In the genomic region with DNA sequence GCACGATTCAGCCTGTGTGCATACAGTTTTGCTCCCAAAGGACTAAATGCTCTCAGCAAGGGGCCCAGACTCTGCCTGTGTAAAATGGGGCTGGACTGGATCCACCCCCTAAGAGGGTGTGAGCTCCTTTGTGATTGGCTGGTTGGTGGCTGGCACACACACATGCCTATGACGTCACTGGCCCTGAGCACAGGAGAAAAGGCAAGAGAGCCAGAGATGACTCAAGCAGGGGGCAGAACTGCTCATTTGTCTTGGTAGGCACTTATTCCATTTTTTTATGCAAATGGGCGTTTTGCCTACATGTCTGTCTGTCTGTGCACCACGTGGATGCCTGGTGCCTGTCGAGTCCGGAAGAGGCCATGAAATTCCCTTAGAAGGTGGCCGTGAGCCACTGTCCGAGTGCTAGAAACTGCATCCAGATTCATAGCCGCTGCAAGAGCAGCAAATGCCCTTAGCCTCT, we compare ENCODE assay signal across 8 mouse cellular contexts. TPM values are rescaled to one million over a fixed set of nuclear protein-coding genes. Genes with fewer than 3 reads are reported as not detected.
DNase-seq lines count a peak whose midpoint lies in the region; ATAC-seq and TF ChIP-seq lines count a peak whose summit lies in the region.

No protein-coding gene starts in this region.

- WGBS in forebrain, embryonic 11.5 days, result 39% methylated on average over 9 of the region's 9 CpGs
- WGBS in lung, embryonic 15.5 days, result 16% methylated on average over 9 of the region's 9 CpGs
- WGBS in olfactory bulb, adult 2 months, result 9% methylated on average over 9 of the region's 9 CpGs

- H3K27ac ChIP-seq in MEL (ENCODE audit: control insufficient read depth, low read depth, low read length), result peak overlapping the region; percentile 61
- H3K27ac ChIP-seq in brown adipose tissue, adult 24 weeks (replicated peaks; ENCODE audit: low read depth, low read length), result no peak overlapping the region
- no peak overlapping the region for H3K27ac ChIP-seq in forebrain, embryonic 11.5 days (ENCODE audit: low read depth, low read length)
- no peak overlapping the region for H3K27ac ChIP-seq in lung, embryonic 15.5 days
- H3K27ac ChIP-seq in olfactory bulb, adult 2 months (ENCODE audit: insufficient read depth, low read depth, low read length), result peak overlapping the region; percentile 21; the same call in 1 of the 2 replicates

- no peaks in the 10 kb centered on the region for H3K27me3 ChIP-seq in MEL (ENCODE audit: control insufficient read depth in 1 of 2, insufficient read depth in 2 of 2, low read length in 2 of 2)
- no peaks in the 10 kb centered on the region for H3K27me3 ChIP-seq in forebrain, embryonic 11.5 days (ENCODE audit: control insufficient read depth, insufficient read depth, low read length)
- H3K27me3 ChIP-seq in lung, embryonic 15.5 days, result no peaks in the 10 kb centered on the region; the same call in 1 of the 2 replicates

- no peak for TF ChIP-seq CTCF in MEL (IDR thresholded peaks at IDR 0.05 in 2 of 3, conservative IDR thresholded peaks at IDR 0.05 in 1 of 3; ENCODE audit: control insufficient read depth in 1 of 3, insufficient read depth in 1 of 3, low read depth in 2 of 3, low read length in 3 of 3, poor library complexity in 1 of 3, severe bottlenecking in 1 of 3)
- TF ChIP-seq CTCF in olfactory bulb, adult 2 months (IDR thresholded peaks at IDR 0.05; ENCODE audit: insufficient read depth, low read depth, low read length), result no peak

- DNase-seq in MEL (ENCODE audit: low read depth, low spot score), result peak; percentile 98
- peak; percentile 77 for DNase-seq in forebrain, embryonic 11.5 days (ENCODE audit: low spot score)
- peak; percentile 67 for DNase-seq in layer of hippocampus, adult 9-11 months

- H3K9me3 ChIP-seq in MEL (replicated peaks; ENCODE audit: insufficient read depth, low read length), result no peaks in the 10 kb centered on the region
- H3K9me3 ChIP-seq in forebrain, embryonic 11.5 days (ENCODE audit: control insufficient read depth, low read length), result no peaks in the 10 kb centered on the region
- H3K9me3 ChIP-seq in lung, embryonic 15.5 days, result no peaks in the 10 kb centered on the region

- TF ChIP-seq RAD21 in MEL (IDR thresholded peaks at IDR 0.05; ENCODE audit: low read depth, low read length), result no peak

- H3K79me2 ChIP-seq in MEL (ENCODE audit: control insufficient read depth, insufficient read depth, low read length, poor library complexity), result no peaks in the 10 kb centered on the region

- peaks cover 2 to 10% of the 10 kb centered on the region in 2 experiments; a peak in 2 of 4 replicates for H3K4me1 ChIP-seq in MEL (ENCODE audit: control insufficient read depth in 1 of 2, insufficient read depth in 2 of 2, low read length in 2 of 2)
- no peaks in the 10 kb centered on the region for H3K4me1 ChIP-seq in brown adipose tissue, adult 24 weeks (ENCODE audit: control insufficient read depth, insufficient read depth, insufficient read length, low read length)
- peaks cover 2% of the 10 kb centered on the region; the same call in 1 of the 2 replicates for H3K4me1 ChIP-seq in forebrain, embryonic 11.5 days (replicated peaks; ENCODE audit: control insufficient read depth, insufficient read depth, low read length)
- H3K4me1 ChIP-seq in lung, embryonic 15.5 days, result peaks cover 15% of the 10 kb centered on the region
- H3K4me1 ChIP-seq in olfactory bulb, adult 2 months (ENCODE audit: control insufficient read depth, insufficient read depth, low read length), result peaks cover 12% of the 10 kb centered on the region

- H3K4me2 ChIP-seq in forebrain, embryonic 11.5 days (ENCODE audit: low read depth, low read length, severe bottlenecking), result peak overlapping the region; percentile 21; the same call in 1 of the 2 replicates
- H3K4me2 ChIP-seq in lung, embryonic 15.5 days, result peak overlapping the region; percentile 53

- peak overlapping the region; percentile 46 for H3K9ac ChIP-seq in MEL (ENCODE audit: control insufficient read depth, low read depth, low read length, poor library complexity, severe bottlenecking)
- no peak overlapping the region for H3K9ac ChIP-seq in forebrain, embryonic 11.5 days (ENCODE audit: low read length)
- H3K9ac ChIP-seq in lung, embryonic 15.5 days, result no peak overlapping the region

- peak; percentile 82 for ATAC-seq in forebrain, embryonic 11.5 days (replicated peaks; ENCODE audit: low FRiP score)
- peak; percentile 75 to 80 for ATAC-seq in hematopoietic stem cell, adult 5-6 weeks (replicated peaks in 1 of 2; ENCODE audit: insufficient read depth in 1 of 2, low FRiP score in 2 of 2, low TSS enrichment in 1 of 2, low read depth in 1 of 2, poor library complexity in 2 of 2, severe bottlenecking in 2 of 2)
- peak; percentile 82; the same call in 1 of the 2 replicates for ATAC-seq in lung, embryonic 15.5 days (ENCODE audit: borderline replicate concordance, extremely low read depth, low FRiP score, low TSS enrichment)
- no peak for ATAC-seq in activated CD4-positive, CD25-positive, alpha-beta regulatory T cell, adult 4 months

- H3K36me3 ChIP-seq in MEL (ENCODE audit: control insufficient read depth in 1 of 2, insufficient read depth in 2 of 2, low read length in 2 of 2), result peaks cover 0 to 6% of the 10 kb centered on the region in 2 experiments; a peak in 2 of 4 replicates
- no peaks in the 10 kb centered on the region for H3K36me3 ChIP-seq in forebrain, embryonic 11.5 days (ENCODE audit: control insufficient read depth, insufficient read depth, low read length)
- no peaks in the 10 kb centered on the region for H3K36me3 ChIP-seq in lung, embryonic 15.5 days

- no peak for TF ChIP-seq EP300 in MEL (IDR thresholded peaks at IDR 0.05; ENCODE audit: low read depth in 1 of 2, low read length in 2 of 2)

- peak in 1 of 2 experiments; percentile 73; a peak in 2 of 4 replicates for TF ChIP-seq POLR2A in MEL (IDR thresholded peaks at IDR 0.05; ENCODE audit: control insufficient read depth in 1 of 2, insufficient read depth in 1 of 2, low read depth in 1 of 2, low read length in 2 of 2, poor library complexity in 1 of 2)
- no peak for TF ChIP-seq POLR2A in olfactory bulb, adult 2 months (IDR thresholded peaks at IDR 0.05; ENCODE audit: insufficient read depth, low read depth, low read length)

- peak overlapping the region; percentile 53 to 62 for H3K4me3 ChIP-seq in MEL (ENCODE audit: control insufficient read depth in 1 of 2, insufficient read depth in 1 of 2, low read depth in 2 of 2, low read length in 2 of 2)
- H3K4me3 ChIP-seq in brown adipose tissue, adult 24 weeks (ENCODE audit: insufficient read depth, low read depth, low read length), result peak overlapping the region; percentile 30; the same call in 1 of the 2 replicates
- H3K4me3 ChIP-seq in forebrain, embryonic 11.5 days (ENCODE audit: low read depth, low read length), result no peak overlapping the region; the same call in 1 of the 2 replicates
- peak overlapping the region; percentile 31 for H3K4me3 ChIP-seq in lung, embryonic 15.5 days
- peak overlapping the region; percentile 32 for H3K4me3 ChIP-seq in olfactory bulb, adult 2 months (ENCODE audit: insufficient read depth, low read depth, low read length)

TF ChIP-seq in MEL, 35 proteins besides CTCF, POLR2A, EP300 and RAD21 (continues in another document):
- TF ChIP-seq GABPA (IDR thresholded peaks at IDR 0.05; ENCODE audit: low read depth, low read length), result no peak
- TF ChIP-seq TAL1 (IDR thresholded peaks at IDR 0.05; ENCODE audit: low read length), result no peak
- peak; percentile 74 for TF ChIP-seq ZNF384 (IDR thresholded peaks at IDR 0.05; ENCODE audit: low read depth, low read length)
- peak; percentile 36; the same call in 1 of the 2 replicates for TF ChIP-seq TCF12 (IDR thresholded peaks at IDR 0.05; ENCODE audit: low read depth, low read length)

RNA-seq across cellular contexts. Expression of gene Slc2a7, which starts 10.7 kb away (rescaled TPM):
- not detected in 2 replicates for total RNA-seq in MEL (2012; rRNA removed)
- under 1 TPM in 1 of 2 experiments, not detected in 1; 0.06 TPM for polyA plus RNA-seq in MEL (2012; ENCODE audit: insufficient read depth in 1 of 2, insufficient read length in 2 of 2, low read depth in 1 of 2, low replicate concordance in 2 of 2, missing spikeins in 1 of 2)
- polyA plus RNA-seq in brown adipose tissue, adult 24 weeks (2012; ENCODE audit: insufficient read depth, insufficient read length, missing spikeins), result not detected in 2 replicates
- polyA plus RNA-seq in forebrain, embryonic 11.5 days (2014; fragmentation: Nextera tagmentation; extraction: Ambion mirVana), result not detected in 2 replicates
- total RNA-seq in hematopoietic stem cell, adult 5-6 weeks (2017), result not detected in 2 replicates
- not detected in 2 replicates for polyA plus RNA-seq in lung, embryonic 15.5 days (2015; fragmentation: Nextera tagmentation; extraction: Ambion mirVana)
- not detected in 2 replicates for polyA plus RNA-seq in olfactory bulb, adult 2 months (2012; ENCODE audit: insufficient read depth, insufficient read length, low replicate concordance, missing spikeins)
- polyA plus RNA-seq in activated CD4-positive, CD25-positive, alpha-beta regulatory T cell, adult 4 months (2017; shearing (Covaris generic)), result not detected

RNA-seq across cellular contexts. Expression of gene Slc2a5, which starts 19.0 kb away (rescaled TPM):
- 0.58 and 0.65 TPM in 2 replicates for total RNA-seq in MEL (2012; rRNA removed)
- 1 to 10 TPM in 1 of 2 experiments, not detected in 1; 4.9 TPM for polyA plus RNA-seq in MEL (2012; ENCODE audit: insufficient read depth in 1 of 2, insufficient read length in 2 of 2, low read depth in 1 of 2, low replicate concordance in 2 of 2, missing spikeins in 1 of 2)
- polyA plus RNA-seq in brown adipose tissue, adult 24 weeks (2012; ENCODE audit: insufficient read depth, insufficient read length, missing spikeins), result 46.1 and 72.4 TPM in 2 replicates
- polyA plus RNA-seq in forebrain, embryonic 11.5 days (2014; fragmentation: Nextera tagmentation; extraction: Ambion mirVana), result 1.1 and 1.8 TPM in 2 replicates
- total RNA-seq in hematopoietic stem cell, adult 5-6 weeks (2017), result not detected in 2 replicates
- polyA plus RNA-seq in lung, embryonic 15.5 days (2015; fragmentation: Nextera tagmentation; extraction: Ambion mirVana), result 0.54 and 0.65 TPM in 2 replicates
- not detected in 2 replicates for polyA plus RNA-seq in olfactory bulb, adult 2 months (2012; ENCODE audit: insufficient read depth, insufficient read length, low replicate concordance, missing spikeins)
- not detected for polyA plus RNA-seq in activated CD4-positive, CD25-positive, alpha-beta regulatory T cell, adult 4 months (2017; shearing (Covaris generic))

RNA-seq across cellular contexts. Expression of gene Gpr157, which starts 50.9 kb away (rescaled TPM):
- 0.19 and 0.20 TPM in 2 replicates for total RNA-seq in MEL (2012; rRNA removed)
- polyA plus RNA-seq in MEL (2012; ENCODE audit: insufficient read depth in 1 of 2, insufficient read length in 2 of 2, low read depth in 1 of 2, low replicate concordance in 2 of 2, missing spikeins in 1 of 2), result under 1 TPM in 1 of 2 experiments, not detected in 1; 0.88 TPM
- polyA plus RNA-seq in brown adipose tissue, adult 24 weeks (2012; ENCODE audit: insufficient read depth, insufficient read length, missing spikeins), result 2.0 and 2.4 TPM in 2 replicates
- polyA plus RNA-seq in forebrain, embryonic 11.5 days (2014; fragmentation: Nextera tagmentation; extraction: Ambion mirVana), result 0.21 and 0.24 TPM in 2 replicates
- total RNA-seq in hematopoietic stem cell, adult 5-6 weeks (2017), result 4.0 and 5.7 TPM in 2 replicates
- polyA plus RNA-seq in lung, embryonic 15.5 days (2015; fragmentation: Nextera tagmentation; extraction: Ambion mirVana), result 2.0 and 2.2 TPM in 2 replicates
- not detected in 2 replicates for polyA plus RNA-seq in olfactory bulb, adult 2 months (2012; ENCODE audit: insufficient read depth, insufficient read length, low replicate concordance, missing spikeins)
- under 1 TPM; 0.33 to 0.42 TPM for polyA plus RNA-seq in activated CD4-positive, CD25-positive, alpha-beta regulatory T cell, adult 4 months (2017; shearing (Covaris generic))

Comparison
In these comparisons a context has a peak if more than half of its experiments do, and no peak if none do; other contexts are left out.
1. H3K27ac ChIP-seq: peak in MEL (single experiment) and olfactory bulb, adult 2 months (single experiment); none in brown adipose tissue, adult 24 weeks (single experiment), forebrain, embryonic 11.5 days (single experiment) and lung, embryonic 15.5 days (single experiment).
2. Peak in every context shown above with its lines, with median percentiles within 50 percentile points of each other: DNase-seq.